Mouse (Mus musculus) olfactory bulb, adult 2 months (tissue): ENCODE data around the gene Dnah12.

Experiments used
- CTCF ChIP-seq: fragments of 200-500 bp; IDR thresholded peaks from 2 replicates; pipeline ENCODE4 v1.5.1; 2012; ENCODE audit warnings: low read depth, mild to moderate bottlenecking, low read length, moderate library complexity; ENCODE audit not compliant: insufficient read depth
- POLR2A ChIP-seq: fragments of 200-500 bp; IDR thresholded peaks from 2 replicates; pipeline ENCODE4 v1.6.1; 2012; ENCODE audit warnings: mild to moderate bottlenecking, low read depth, low read length, moderate library complexity; ENCODE audit not compliant: insufficient read depth

DNA sequence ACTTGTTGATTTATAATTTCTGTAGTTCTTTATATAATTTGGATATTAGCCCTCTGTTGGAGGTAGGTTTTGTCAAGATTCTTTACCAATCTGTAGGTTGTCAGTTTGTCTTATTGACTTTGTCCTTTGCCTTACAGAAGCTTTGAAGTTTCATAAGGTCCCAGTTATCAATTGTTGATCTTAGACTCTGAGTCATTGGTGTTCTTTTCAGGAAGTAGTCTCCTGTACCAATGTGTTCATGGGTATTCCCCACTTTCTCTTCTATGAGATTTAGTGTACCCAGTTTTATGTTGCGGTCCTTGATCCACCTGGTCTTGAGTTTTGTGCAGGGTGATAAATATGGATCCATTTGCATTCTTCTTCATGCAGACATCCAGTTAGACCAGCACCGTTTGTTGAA is 101.4 kb downstream of the Dnah12 start:
- TF ChIP-seq CTCF (no peak), POLR2A (no peak)
